Mouse (Mus musculus) T-helper 1 cell (primary cell): Measurements from ENCODE around the gene R3hdml.
"Not testable (repeated sequence)": the region's sequence is repeated elsewhere in the genome, so short reads cannot be mapped to it uniquely, and the experiment has no call there.

Experiments used
- in situ Hi-C: fragments of 300-600 bp; cut with MboI, MseI; formaldehyde crosslinking; loops from one replicate; pipeline ENCODE4 v1.15.1; 2025; ENCODE audit warnings: high pct_unique_total_duplicates

R3hdml gene

GRCm38 (mm10) chr2:163492018-163492417 is at the start of gene R3hdml:
Gene R3hdml, plus strand, starts transcription at chr2:163492318.
- in situ Hi-C loops: no loop called here

GRCm38 (mm10) chr2:163443543-163443942 is 48.6 kb upstream of the R3hdml start:
- in situ Hi-C loops: loop anchor here (10.0 kb wide), 1 partner anchor 1901 kb away; no protein-coding TSS in a partner anchor

- in situ Hi-C loops: loop anchor here (10.0 kb wide), 1 partner anchor 1901 kb away; no protein-coding TSS in a partner anchor
These were observed 48.1 kb upstream of the R3hdml start for GRCm38 (mm10) chr2:163444017-163444416.

GRCm38 (mm10) chr2:163447375-163447774 is 44.7 kb upstream of the R3hdml start:
- in situ Hi-C loops: loop anchor here (10.0 kb wide), 1 partner anchor 1897 kb away; no protein-coding TSS in a partner anchor

GRCm38 (mm10) chr2:163449276-163449675 is 42.8 kb upstream of the R3hdml start:
- in situ Hi-C loops: loop anchor here (10.0 kb wide), 1 partner anchor 1896 kb away; no protein-coding TSS in a partner anchor

- in situ Hi-C loops: no loop called here
These were observed 41.3 kb upstream of the R3hdml start for GRCm38 (mm10) chr2:163450668-163451295.

GRCm38 (mm10) chr2:163452738-163453137 is 39.4 kb upstream of the R3hdml start:
- in situ Hi-C loops: no loop called here

- in situ Hi-C loops: no loop called here
These were observed 38.7 kb upstream of the R3hdml start for GRCm38 (mm10) chr2:163453378-163453777.

GRCm38 (mm10) chr2:163458539-163459265 is 33.4 kb upstream of the R3hdml start:
- in situ Hi-C loops: no loop called here

GRCm38 (mm10) chr2:163459380-163459779 is 32.7 kb upstream of the R3hdml start:
- in situ Hi-C loops: no loop called here

GRCm38 (mm10) chr2:163460622-163461021 is 31.5 kb upstream of the R3hdml start:
- in situ Hi-C loops: no loop called here

- in situ Hi-C loops: not testable (repeated sequence)
These were observed 30.8 kb upstream of the R3hdml start for GRCm38 (mm10) chr2:163461307-163461706.

GRCm38 (mm10) chr2:163462386-163462785 is 29.7 kb upstream of the R3hdml start:
- in situ Hi-C loops: no loop called here

- in situ Hi-C loops: no loop called here
These were observed 29.3 kb upstream of the R3hdml start for GRCm38 (mm10) chr2:163462801-163463200.

- in situ Hi-C loops: no loop called here
These were observed 28.8 kb upstream of the R3hdml start for GRCm38 (mm10) chr2:163463251-163463769.

GRCm38 (mm10) chr2:163463998-163464397 is 28.1 kb upstream of the R3hdml start:
- in situ Hi-C loops: no loop called here

- in situ Hi-C loops: no loop called here
These were observed 27.6 kb upstream of the R3hdml start for GRCm38 (mm10) chr2:163464562-163464961.

- in situ Hi-C loops: no loop called here
These were observed 25.3 kb upstream of the R3hdml start for GRCm38 (mm10) chr2:163466771-163467170.

- in situ Hi-C loops: no loop called here
These were observed 24.5 kb upstream of the R3hdml start for GRCm38 (mm10) chr2:163467585-163467984.

- in situ Hi-C loops: no loop called here
These were observed 23.3 kb upstream of the R3hdml start for GRCm38 (mm10) chr2:163468866-163469265.

- in situ Hi-C loops: loop anchor here (10.0 kb wide), 1 partner anchor 125 kb away; no protein-coding TSS in a partner anchor
These were observed 22.4 kb upstream of the R3hdml start for GRCm38 (mm10) chr2:163469711-163470110.

GRCm38 (mm10) chr2:163471136-163471535 is 21.0 kb upstream of the R3hdml start:
- in situ Hi-C loops: loop anchor here (10.0 kb wide), 1 partner anchor 124 kb away; no protein-coding TSS in a partner anchor
